Mouse (Mus musculus) forebrain, embryonic 12.5 days (tissue): Measurements from ENCODE around the gene Lrg1. TPM values are rescaled to one million over a fixed set of nuclear protein-coding genes. Genes with fewer than 3 reads are reported as not detected.

Source experiments
- ATAC-seq: fragments of 200-750 bp; cut with Nextera tagmentation; 2 replicates; pipeline ENCODE4 v1.8.0; 2017; ENCODE audit warnings: moderate TSS enrichment; ENCODE audit not compliant: low FRiP score
- H3K27ac ChIP-seq: fragments of 300-500 bp; sonication (generic); 2 replicates; pipeline ENCODE4 v1.5.1; 2016; ENCODE audit warnings: mild to moderate bottlenecking
- H3K27me3 ChIP-seq: fragments of 300-500 bp; sonication (generic); 2 replicates; pipeline ENCODE4 v1.6.1; 2016; ENCODE audit warnings: mild to moderate bottlenecking
- H3K36me3 ChIP-seq: fragments of 300-500 bp; sonication (generic); replicated peaks from 2 replicates; pipeline ENCODE4 v1.6.1; 2016; ENCODE audit warnings: mild to moderate bottlenecking
- H3K4me1 ChIP-seq: fragments of 300-500 bp; sonication (generic); 2 replicates; pipeline ENCODE4 v1.6.1; 2016
- H3K4me2 ChIP-seq: fragments of 300-500 bp; sonication (generic); 2 replicates; pipeline ENCODE4 v1.6.1; 2016; ENCODE audit warnings: mild to moderate bottlenecking, moderate library complexity
- H3K4me3 ChIP-seq: fragments of 300-500 bp; sonication (generic); replicated peaks from 2 replicates; pipeline ENCODE4 v1.5.1; 2016; ENCODE audit warnings: mild to moderate bottlenecking
- H3K9ac ChIP-seq: fragments of 300-500 bp; sonication (generic); 2 replicates; pipeline ENCODE4 v1.6.1; 2016; ENCODE audit warnings: mild to moderate bottlenecking
- H3K9me3 ChIP-seq: fragments of 300-500 bp; sonication (generic); 2 replicates; pipeline ENCODE4 v1.6.1; 2016
- WGBS: fragments of 180-500 bp; shearing (Covaris S2); methylation state at CpG from one replicate; pipeline ENCODE4 v1.1.7; 2016; 5-methylcytosine and 5-hydroxymethylcytosine counted together
- polyA plus RNA-seq: library from polyadenylated mRNA; unstranded; fragments of >200 nt; fragmentation: Nextera tagmentation; extraction: Ambion mirVana; gene quantifications from 2 replicates; pipeline ENCODE4 v1.2.1, GENCODE M21; 2016

Lrg1 gene
- polyA plus RNA-seq, result 0.18 and 0.27 TPM in 2 replicates

- WGBS, result 46% methylated on average over 2 of the region's 2 CpGs
- H3K4me2 ChIP-seq, result no peak within 1 kb of the TSS
- 0 out of 2 replicates have a peak, but pooled peaks cover 4% of the 10 kb centered on the region for H3K36me3 ChIP-seq
- peaks cover 21% of the 10 kb centered on the region for H3K4me1 ChIP-seq
- peaks cover 9% of the 10 kb centered on the region for H3K9me3 ChIP-seq
- no peak within 1 kb of the TSS for H3K9ac ChIP-seq
- no peak within 1 kb of the TSS for H3K27ac ChIP-seq
- H3K4me3 ChIP-seq, result no peak within 1 kb of the TSS
- ATAC-seq, result no peak
- peaks cover 90% of the 10 kb centered on the region for H3K27me3 ChIP-seq
These were observed at the start of gene Lrg1 for GRCm38 (mm10) chr17:56121826-56122225. Gene Lrg1, minus strand, starts transcription at chr17:56122001.

DNA sequence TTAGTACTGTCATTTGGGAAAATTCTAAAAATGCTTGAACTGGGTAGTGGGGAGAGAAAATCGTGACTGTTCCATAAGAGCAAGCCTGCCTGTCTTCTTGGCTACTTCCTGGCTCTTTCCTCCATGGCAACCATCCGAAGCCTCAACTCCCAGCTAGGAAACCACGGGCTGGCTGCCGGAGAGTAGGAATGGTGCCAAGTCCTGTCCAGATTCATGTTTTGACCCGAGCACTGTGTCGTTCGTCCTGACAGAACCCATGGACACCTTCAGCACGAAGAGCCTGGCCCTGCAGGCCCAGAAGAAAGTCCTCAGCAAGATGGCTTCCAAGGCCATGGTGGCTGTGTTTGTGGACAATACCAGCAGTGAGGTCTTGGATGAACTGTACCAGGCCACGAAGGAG, 49.7 kb upstream of the Lrg1 start:
- Histone ChIP-seq H3K9me3 (no peaks in the 10 kb centered on the region), H3K4me2 (no peak overlapping the region), H3K4me3 (no peak overlapping the region), H3K4me1 (peaks cover 15% of the 10 kb centered on the region; the same call in 1 of the 2 replicates), H3K27me3 (no peaks in the 10 kb centered on the region), H3K9ac (no peak overlapping the region), H3K36me3 (peaks cover 15% of the 10 kb centered on the region), H3K27ac (no peak overlapping the region)
- ATAC-seq, result no peak
- WGBS, result 90% methylated on average over 9 of the region's 9 CpGs

DNA sequence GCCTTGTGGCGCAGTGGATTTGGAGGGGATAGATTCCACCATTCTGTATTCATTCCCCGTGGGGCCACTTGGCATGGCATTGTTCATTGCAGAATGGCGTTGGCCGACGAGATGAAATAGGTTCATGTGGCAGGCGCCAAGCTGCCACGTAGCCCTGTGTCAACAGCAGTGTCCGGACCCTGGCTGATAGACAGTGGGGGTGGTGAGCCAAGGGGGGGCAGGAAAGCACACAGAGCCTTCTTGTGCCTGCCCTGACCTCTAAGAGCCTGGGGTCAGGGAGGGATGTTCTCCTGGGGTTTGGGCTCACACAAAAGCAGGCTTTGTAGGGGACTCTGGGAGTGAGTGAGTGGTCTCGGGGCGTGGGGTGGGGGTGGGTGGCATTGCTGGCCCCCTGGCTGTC, 48.8 kb upstream of the Lrg1 start:
- no peak overlapping the region for H3K4me2 ChIP-seq
- H3K9me3 ChIP-seq, result no peaks in the 10 kb centered on the region
- peaks cover 19% of the 10 kb centered on the region; the same call in 1 of the 2 replicates for H3K4me1 ChIP-seq
- no peak overlapping the region for H3K9ac ChIP-seq
- H3K4me3 ChIP-seq, result no peak overlapping the region
- H3K36me3 ChIP-seq, result peaks cover 8% of the 10 kb centered on the region
- no peak for ATAC-seq
- no peaks in the 10 kb centered on the region for H3K27me3 ChIP-seq
- no peak overlapping the region for H3K27ac ChIP-seq
- WGBS, result 18% methylated on average over 10 of the region's 10 CpGs

GRCm38 (mm10) chr17:56169830-56170229, 48.0 kb upstream of the Lrg1 start:
- 67% methylated on average over 6 of the region's 6 CpGs for WGBS

GRCm38 (mm10) chr17:56165671-56166070, 43.9 kb upstream of the Lrg1 start:
- Histone ChIP-seq H3K4me3 (no peak overlapping the region), H3K9ac (no peak overlapping the region), H3K4me2 (no peak overlapping the region), H3K27me3 (peaks cover 11% of the 10 kb centered on the region), H3K9me3 (no peaks in the 10 kb centered on the region), H3K27ac (no peak overlapping the region), H3K4me1 (peaks cover 34% of the 10 kb centered on the region), H3K36me3 (no peaks in the 10 kb centered on the region)
- ATAC-seq, result no peak
- whole genome bisulfite sequencing, result 72% methylated on average over 11 of the region's 11 CpGs

More at GRCm38 (mm10) chr17:56169830-56170229, 48.0 kb upstream of the Lrg1 start:
- no peak overlapping the region for H3K27ac ChIP-seq
- no peak overlapping the region for H3K4me2 ChIP-seq
- no peak overlapping the region for H3K9ac ChIP-seq
- no peaks in the 10 kb centered on the region for H3K27me3 ChIP-seq
- H3K4me3 ChIP-seq, result no peak overlapping the region
- peaks cover under 1% of the 10 kb centered on the region; the same call in 1 of the 2 replicates for H3K36me3 ChIP-seq
- no peak for ATAC-seq
- H3K9me3 ChIP-seq, result no peaks in the 10 kb centered on the region
- peaks cover 23% of the 10 kb centered on the region; the same call in 1 of the 2 replicates for H3K4me1 ChIP-seq

DNA sequence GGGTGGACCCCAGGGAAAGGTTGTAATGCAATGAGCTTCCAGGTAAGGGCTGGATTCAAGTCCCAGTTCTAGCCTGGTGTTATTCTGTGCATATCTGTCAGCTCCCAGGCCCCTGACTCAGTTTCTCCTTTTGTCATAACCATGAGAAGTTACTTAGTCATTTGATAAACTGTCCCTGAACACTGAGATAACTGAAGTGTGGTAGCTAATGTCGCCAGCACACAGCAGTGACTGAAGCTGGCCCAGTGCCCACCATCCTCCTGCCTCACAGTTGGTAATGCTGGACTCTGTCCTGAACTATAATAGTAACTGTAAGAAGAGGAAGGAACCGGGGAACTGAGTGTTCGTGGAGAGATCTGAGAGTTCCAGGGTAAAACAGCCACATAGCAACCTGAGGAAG, 42.7 kb upstream of the Lrg1 start:
- no peaks in the 10 kb centered on the region for H3K36me3 ChIP-seq
- no peak overlapping the region for H3K4me2 ChIP-seq
- H3K4me3 ChIP-seq, result no peak overlapping the region
- no peak overlapping the region for H3K27ac ChIP-seq
- peaks cover 24% of the 10 kb centered on the region for H3K4me1 ChIP-seq
- H3K9me3 ChIP-seq, result no peaks in the 10 kb centered on the region
- no peak for ATAC-seq
- no peak overlapping the region for H3K9ac ChIP-seq
- peaks cover 16% of the 10 kb centered on the region for H3K27me3 ChIP-seq
- 78% methylated on average over 3 of the region's 3 CpGs for WGBS

- 79% methylated on average over 6 of the region's 6 CpGs for WGBS
- Histone ChIP-seq H3K4me2 (0 out of 2 replicates have a peak overlapping the region, but pooled peaks have one; percentile 68), H3K4me1 (peaks cover 24% of the 10 kb centered on the region), H3K27me3 (peaks cover 24% of the 10 kb centered on the region), H3K36me3 (no peaks in the 10 kb centered on the region), H3K9ac (no peak overlapping the region), H3K9me3 (no peaks in the 10 kb centered on the region), H3K27ac (no peak overlapping the region), H3K4me3 (no peak overlapping the region)
- no peak for ATAC-seq
These were observed 41.8 kb upstream of the Lrg1 start for GRCm38 (mm10) chr17:56163523-56164102.

DNA sequence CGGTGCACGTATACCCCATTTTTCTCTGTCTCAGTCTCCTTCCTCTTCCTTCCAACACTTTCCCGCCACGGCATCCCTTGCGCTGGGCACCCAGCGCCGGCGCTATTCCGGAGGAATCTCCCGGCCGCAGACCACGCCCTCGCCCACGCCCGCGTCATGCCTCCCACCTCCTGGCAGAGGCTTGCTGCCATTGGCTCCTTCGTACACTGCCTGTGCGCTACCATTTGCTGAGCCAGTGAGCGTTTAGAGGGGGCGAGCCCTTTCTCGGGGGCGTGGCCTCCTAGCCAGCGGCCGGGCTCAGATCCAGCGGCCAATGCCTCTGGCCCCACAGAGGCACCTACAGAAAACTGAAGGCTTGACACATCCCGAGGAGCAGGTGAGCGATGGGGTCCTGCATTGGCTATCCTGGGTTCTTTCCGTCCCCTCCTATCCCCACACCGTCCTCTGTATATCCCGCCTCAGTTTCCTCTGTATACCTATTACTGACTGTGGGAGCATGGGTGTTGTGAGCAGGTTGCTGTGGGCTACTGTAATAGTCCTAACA, 40.5 kb upstream of the Lrg1 start, which contains the start of gene Tnfaip8l1:
Gene Tnfaip8l1 (plus strand): TSS at position 247 of the 544 bp plus-strand sequence.
- WGBS, result under 1% methylated on average over 30 of the region's 30 CpGs
- Histone ChIP-seq H3K4me1 (peaks cover 24% of the 10 kb centered on the region), H3K4me2 (peak within 1 kb of the TSS; percentile 68), H3K9ac (peak within 1 kb of the TSS; percentile 55), H3K36me3 (no peaks in the 10 kb centered on the region), H3K9me3 (no peaks in the 10 kb centered on the region), H3K27me3 (peaks cover 37% of the 10 kb centered on the region), H3K27ac (no peak within 1 kb of the TSS), H3K4me3 (peak within 1 kb of the TSS; percentile 44)
- peak; percentile 98 for ATAC-seq

DNA sequence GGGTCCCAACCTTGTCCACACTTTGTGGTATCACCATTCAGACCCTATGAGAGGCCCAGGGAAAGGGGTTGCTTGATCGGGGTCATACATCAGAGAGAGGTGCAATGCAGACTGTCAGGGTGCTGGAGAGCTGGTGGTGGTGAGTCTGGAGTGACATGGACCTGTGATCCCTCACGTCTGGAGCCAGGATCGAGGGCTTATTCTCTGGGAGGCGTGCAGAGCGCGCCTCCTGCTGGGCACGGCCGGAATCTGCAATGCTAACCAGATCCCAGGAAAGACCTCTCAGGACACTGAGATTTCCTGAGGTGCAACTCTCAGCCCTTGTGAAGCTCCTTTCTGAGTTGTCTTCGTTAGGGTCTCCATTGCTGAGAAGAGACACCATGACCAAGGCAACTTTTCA, 37.9 kb upstream of the Lrg1 start:
- H3K9me3 ChIP-seq, result no peaks in the 10 kb centered on the region
- no peak overlapping the region for H3K4me3 ChIP-seq
- H3K4me2 ChIP-seq, result no peak overlapping the region
- ATAC-seq, result no peak
- H3K36me3 ChIP-seq, result no peaks in the 10 kb centered on the region
- 3% methylated on average over 9 of the region's 9 CpGs for WGBS
- peaks cover 16% of the 10 kb centered on the region for H3K4me1 ChIP-seq
- no peak overlapping the region for H3K9ac ChIP-seq
- H3K27ac ChIP-seq, result no peak overlapping the region
- peaks cover 63% of the 10 kb centered on the region for H3K27me3 ChIP-seq

DNA sequence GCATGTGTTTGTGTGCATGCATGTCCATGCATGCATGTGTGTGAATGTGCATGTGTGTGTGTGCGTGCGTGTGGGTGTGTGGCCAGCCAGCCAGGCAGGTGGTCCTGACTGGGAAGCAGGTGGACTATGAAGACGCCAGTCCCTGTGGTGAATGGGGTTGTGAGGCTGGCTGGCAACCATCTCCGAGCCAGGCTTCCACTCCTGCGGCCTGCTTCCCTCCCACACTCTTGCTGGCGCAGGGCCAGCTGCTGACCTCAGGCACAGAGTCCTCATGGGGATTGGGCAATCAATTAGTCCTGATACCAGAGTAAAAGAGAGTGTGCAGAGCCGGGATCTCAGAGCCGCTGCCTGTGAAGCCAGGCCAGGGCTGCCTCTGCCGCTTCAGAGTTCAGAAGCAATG, 31.8 kb upstream of the Lrg1 start:
- Histone ChIP-seq H3K27ac (no peak overlapping the region), H3K4me1 (peaks cover 18% of the 10 kb centered on the region), H3K9ac (no peak overlapping the region), H3K4me2 (no peak overlapping the region), H3K36me3 (no peaks in the 10 kb centered on the region), H3K9me3 (no peaks in the 10 kb centered on the region), H3K4me3 (no peak overlapping the region), H3K27me3 (peaks cover 80% of the 10 kb centered on the region)
- peak; percentile 72 for ATAC-seq
- WGBS, result 41% methylated on average over 9 of the region's 9 CpGs

DNA sequence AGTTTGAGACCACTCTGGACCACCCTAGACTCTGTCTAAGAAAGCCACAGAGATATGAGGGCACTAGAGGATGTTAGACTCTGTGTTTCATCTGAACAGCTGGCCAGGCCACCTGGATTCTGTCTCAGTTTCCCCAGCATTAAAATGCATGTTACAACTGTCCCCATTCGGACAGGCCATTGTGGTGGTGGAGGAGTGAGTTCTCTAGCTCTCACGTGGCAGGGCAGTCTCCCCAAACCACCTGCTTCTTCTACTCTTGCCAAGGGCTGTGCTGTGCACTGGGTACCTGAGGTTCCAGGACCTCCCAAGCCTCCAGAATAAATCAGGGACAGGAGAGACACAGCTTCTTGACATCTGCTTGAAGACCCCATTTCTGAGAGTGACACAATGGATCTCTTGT, 28.1 kb upstream of the Lrg1 start:
- no peaks in the 10 kb centered on the region for H3K9me3 ChIP-seq
- no peaks in the 10 kb centered on the region for H3K36me3 ChIP-seq
- peaks cover 81% of the 10 kb centered on the region for H3K27me3 ChIP-seq
- ATAC-seq, result no peak
- no peak overlapping the region for H3K9ac ChIP-seq
- peaks cover 31% of the 10 kb centered on the region for H3K4me1 ChIP-seq
- no peak overlapping the region for H3K27ac ChIP-seq
- H3K4me2 ChIP-seq, result no peak overlapping the region
- WGBS, result 36% methylated on average over 2 of the region's 2 CpGs
- H3K4me3 ChIP-seq, result no peak overlapping the region

DNA sequence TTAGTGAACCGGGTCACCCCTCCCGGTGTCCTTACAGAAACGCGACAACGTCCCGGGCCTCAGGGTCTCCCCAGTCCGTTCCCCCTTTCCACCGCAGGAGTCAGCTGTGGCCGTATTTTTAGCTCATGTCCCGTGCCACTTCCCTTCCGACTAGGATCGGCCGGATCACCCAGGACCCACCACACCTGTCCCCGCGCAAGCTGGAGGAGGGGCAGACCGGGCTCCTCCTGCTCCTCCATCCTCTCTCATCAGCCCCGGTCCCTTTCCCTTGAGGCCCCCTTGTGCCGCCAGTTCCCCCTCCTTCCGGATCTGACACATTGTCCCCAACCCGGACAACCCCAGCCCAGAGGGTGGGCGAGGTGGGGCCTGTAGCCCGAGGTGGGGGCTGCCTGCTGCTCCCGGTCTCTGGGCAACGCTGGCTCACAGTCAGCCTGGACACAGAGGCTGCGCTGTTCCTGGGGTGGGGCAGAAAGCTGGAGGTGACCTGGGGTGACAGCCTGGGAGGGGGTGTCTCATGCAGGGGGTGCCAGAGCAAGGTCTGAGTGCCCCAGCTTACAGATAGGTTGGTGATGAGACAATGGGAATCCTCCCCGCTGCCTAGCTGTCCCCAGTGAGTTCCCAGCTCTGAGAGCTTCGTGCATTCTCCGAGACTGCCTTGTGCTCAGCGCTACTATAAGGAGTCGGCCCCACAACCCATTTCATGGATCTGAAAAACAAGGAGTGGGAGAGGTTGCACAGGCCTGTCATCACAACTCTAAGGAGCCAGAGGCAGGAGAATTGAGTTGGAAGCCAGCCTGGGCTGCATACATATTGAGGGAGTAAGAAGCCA, 27.2 kb upstream of the Lrg1 start:
- Histone ChIP-seq H3K4me2 (peak overlapping the region; percentile 47), H3K36me3 (no peaks in the 10 kb centered on the region), H3K9ac (peak overlapping the region; percentile 41; the same call in 1 of the 2 replicates), H3K4me3 (peak overlapping the region; percentile 28), H3K27me3 (peaks cover 79% of the 10 kb centered on the region), H3K9me3 (no peaks in the 10 kb centered on the region), H3K4me1 (peaks cover 29% of the 10 kb centered on the region), H3K27ac (no peak overlapping the region)
- WGBS, result 2% methylated on average over 29 of the region's 30 CpGs
- peak; percentile 37 for ATAC-seq
